Mouse (Mus musculus) liver, embryonic 14.5 days (tissue): ENCODE data around the gene Rbm14. TPM values are rescaled to one million over a fixed set of nuclear protein-coding genes. Genes with fewer than 3 reads are reported as not detected.

Experiments
- ATAC-seq: fragments of 200-750 bp; cut with Nextera tagmentation; 2 replicates; pipeline ENCODE4 v1.8.0; 2017; ENCODE audit warnings: moderate number of reproducible peaks, mild to moderate bottlenecking, moderate library complexity; ENCODE audit not compliant: insufficient read depth
- DNase-seq, 3 experiments: peaks; one replicate each; pipeline ENCODE4 v3.0.0-alpha.2; 2012 to 2013; ENCODE audit warnings: low read depth in 3 of 3, low spot score in 3 of 3
- H3K27ac ChIP-seq: fragments of 300-500 bp; sonication (generic); 2 replicates; pipeline ENCODE4 v1.5.1; 2014; ENCODE audit warnings: moderate library complexity, mild to moderate bottlenecking, control low read depth, inconsistent platforms
- H3K27me3 ChIP-seq: fragments of 300-500 bp; sonication (generic); 2 replicates; pipeline ENCODE4 v1.6.1; 2014; ENCODE audit warnings: mild to moderate bottlenecking, low read length, moderate library complexity; ENCODE audit not compliant: control insufficient read depth, insufficient read depth
- H3K36me3 ChIP-seq: fragments of 300-500 bp; sonication (generic); replicated peaks from 2 replicates; pipeline ENCODE4 v1.6.1; 2014; ENCODE audit warnings: low read depth; ENCODE audit not compliant: control insufficient read depth, insufficient read depth
- H3K4me1 ChIP-seq, 2 experiments: fragments of 200-500 bp in 1 of 2; fragments of 300-500 bp in 1 of 2; sonication (generic) in 1 of 2; replicated peaks; 2 replicates each; pipeline ENCODE4 v1.6.1; 2012 to 2014; ENCODE audit warnings: antibody characterized with exemption in 1 of 2, inconsistent platforms in 1 of 2, low read length in 1 of 2; ENCODE audit not compliant: control insufficient read depth in 2 of 2, insufficient read depth in 2 of 2
- H3K4me2 ChIP-seq: fragments of 300-500 bp; sonication (generic); 2 replicates; pipeline ENCODE4 v1.6.1; 2014; ENCODE audit warnings: low read depth, mild to moderate bottlenecking, control low read depth, moderate library complexity
- H3K4me3 ChIP-seq, 2 experiments: fragments of 200-500 bp in 1 of 2; fragments of 300-500 bp in 1 of 2; sonication (generic) in 1 of 2; 2 replicates each; pipeline ENCODE4 v1.5.1; 2012 to 2014; ENCODE audit warnings: low read depth in 2 of 2, low read length in 2 of 2, mild to moderate bottlenecking in 2 of 2, control low read depth in 1 of 2, inconsistent platforms in 1 of 2, moderate library complexity in 1 of 2; ENCODE audit not compliant: insufficient read depth in 1 of 2
- H3K9ac ChIP-seq: fragments of 300-500 bp; sonication (generic); replicated peaks from 2 replicates; pipeline ENCODE4 v1.6.1; 2014; ENCODE audit warnings: mild to moderate bottlenecking, control low read depth, moderate library complexity
- H3K9me3 ChIP-seq: fragments of 300-500 bp; sonication (generic); 2 replicates; pipeline ENCODE4 v1.6.1; 2016; ENCODE audit warnings: low read length, mixed read lengths; ENCODE audit not compliant: control insufficient read depth
- CTCF ChIP-seq: IDR thresholded peaks from 2 replicates; pipeline ENCODE4 v1.5.1; 2016; ENCODE audit warnings: antibody characterized with exemption, low read depth, control low read depth
- EP300 ChIP-seq: IDR thresholded peaks from 2 replicates; pipeline ENCODE4 v1.6.1; 2016; ENCODE audit warnings: antibody characterized with exemption, low read depth
- WGBS: fragments of 180-500 bp; shearing (Covaris S2); extraction: QIAGEN DNeasy Blood & Tissue Kit; methylation state at CpG from one replicate; pipeline ENCODE4 v1.1.7; 2014; ENCODE audit not compliant: insufficient replicate concordance; 5-methylcytosine and 5-hydroxymethylcytosine counted together
- polyA plus RNA-seq, 2 experiments: library from polyadenylated mRNA; depleted of rRNA in 1 of 2; stranded (reverse) in 1 of 2; unstranded in 1 of 2; fragments of >200 nt; fragmentation: Nextera tagmentation in 1 of 2; extraction: Ambion mirVana in 1 of 2; gene quantifications; 2 replicates each; pipeline versions ENCODE4 v1.2.1 to v1.2.3; 2012 to 2014

Gene Rbm14
- polyA plus RNA-seq, 2 experiments, result 23.9 to 30.3 TPM

DNA sequence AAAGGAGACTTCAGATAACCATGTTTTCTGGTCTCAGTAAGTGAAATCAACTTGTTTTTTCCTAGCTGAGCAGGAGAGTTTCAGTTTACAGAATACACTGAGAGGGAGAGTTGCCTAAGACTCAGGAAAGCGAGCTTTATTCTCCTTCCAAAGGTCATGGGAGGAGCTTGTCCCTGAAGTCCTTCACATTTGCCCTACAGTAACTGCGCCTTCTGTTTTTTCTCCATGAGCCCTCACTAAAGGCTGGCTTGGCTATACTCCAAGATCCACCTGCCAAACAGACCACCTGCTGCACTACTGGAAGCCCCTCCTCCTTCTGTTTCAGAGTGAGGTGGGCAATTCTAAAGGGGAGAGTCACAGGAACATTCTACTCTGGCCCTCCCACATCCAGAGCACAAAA is 24.7 kb upstream of the Rbm14 start:
- no peak overlapping the region for H3K27ac ChIP-seq
- no peaks in the 10 kb centered on the region for H3K9me3 ChIP-seq
- H3K4me2 ChIP-seq, result no peak overlapping the region
- no peaks in the 10 kb centered on the region for H3K36me3 ChIP-seq
- H3K4me3 ChIP-seq, result no peak overlapping the region
- H3K9ac ChIP-seq, result no peak overlapping the region
- ATAC-seq (no peak), DNase-seq (no peak)
- TF ChIP-seq CTCF, result no peak
- TF ChIP-seq EP300, result no peak
- H3K4me1 ChIP-seq, result peaks cover 13 to 15% of the 10 kb centered on the region in 2 experiments
- WGBS, result 85% methylated on average over 2 of the region's 2 CpGs
- H3K27me3 ChIP-seq, result peaks cover 14% of the 10 kb centered on the region

DNA sequence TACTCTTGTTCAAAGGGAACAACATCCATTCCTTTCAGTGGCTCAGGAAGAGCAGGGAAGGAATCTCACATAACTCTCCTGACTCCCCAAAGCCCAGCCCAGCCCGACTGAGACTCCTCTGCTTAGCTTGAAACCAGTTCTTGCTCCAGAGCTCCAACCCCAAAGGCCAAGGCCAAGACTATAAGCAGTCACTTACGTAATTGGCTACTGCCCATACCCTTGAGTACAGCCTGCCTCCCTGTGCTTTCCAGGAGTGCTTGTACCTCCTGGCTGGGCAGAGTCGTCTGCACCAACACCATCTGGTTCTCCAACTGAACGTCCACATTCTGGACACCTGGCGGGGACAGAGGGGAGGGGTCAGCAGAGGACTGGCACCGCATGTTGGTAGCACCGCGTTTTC is 22.5 kb upstream of the Rbm14 start:
- H3K4me2 ChIP-seq, result no peak overlapping the region
- TF ChIP-seq EP300, result no peak
- TF ChIP-seq CTCF, result no peak
- H3K9me3 ChIP-seq, result no peaks in the 10 kb centered on the region
- 77% methylated on average over 8 of the region's 8 CpGs for WGBS
- H3K27me3 ChIP-seq, result no peaks in the 10 kb centered on the region
- ATAC-seq, result no peak
- H3K27ac ChIP-seq, result no peak overlapping the region
- no peak overlapping the region for H3K4me3 ChIP-seq
- H3K4me1 ChIP-seq, result peaks cover 8 to 9% of the 10 kb centered on the region in 2 experiments; a peak in 2 of 4 replicates
- no peak for DNase-seq
- H3K9ac ChIP-seq, result no peak overlapping the region
- no peaks in the 10 kb centered on the region for H3K36me3 ChIP-seq

DNA sequence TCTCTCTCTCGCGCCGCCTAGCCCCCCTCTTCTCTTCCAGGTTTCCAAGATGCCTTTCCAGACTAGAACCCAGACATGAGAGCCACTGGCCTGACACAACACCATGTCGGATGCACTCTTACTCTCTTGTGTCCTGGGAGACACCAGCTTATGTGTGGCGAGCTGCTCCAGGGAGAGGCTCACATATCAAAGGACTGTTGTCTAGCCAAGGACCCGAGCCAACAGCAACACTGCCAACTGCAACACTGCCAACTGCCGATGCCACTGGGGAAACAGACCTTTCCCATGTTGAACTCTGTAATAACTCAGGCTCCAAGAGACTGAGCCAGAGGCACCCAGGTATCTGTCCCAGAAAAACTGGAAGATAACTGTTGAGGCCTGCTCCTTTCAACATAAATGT is 17.7 kb upstream of the Rbm14 start:
- no peak overlapping the region for H3K4me2 ChIP-seq
- H3K36me3 ChIP-seq, result peaks cover 5% of the 10 kb centered on the region; the same call in 1 of the 2 replicates
- no peak overlapping the region for H3K27ac ChIP-seq
- 82% methylated on average over 7 of the region's 7 CpGs for WGBS
- ATAC-seq (no peak), DNase-seq (no peak)
- H3K9me3 ChIP-seq, result no peaks in the 10 kb centered on the region
- no peak for TF ChIP-seq CTCF
- TF ChIP-seq EP300, result no peak
- H3K27me3 ChIP-seq, result no peaks in the 10 kb centered on the region
- H3K9ac ChIP-seq, result no peak overlapping the region
- H3K4me3 ChIP-seq, result no peak overlapping the region
- peaks cover 0 to 4% of the 10 kb centered on the region in 2 experiments; a peak in 1 of 4 replicates for H3K4me1 ChIP-seq

DNA sequence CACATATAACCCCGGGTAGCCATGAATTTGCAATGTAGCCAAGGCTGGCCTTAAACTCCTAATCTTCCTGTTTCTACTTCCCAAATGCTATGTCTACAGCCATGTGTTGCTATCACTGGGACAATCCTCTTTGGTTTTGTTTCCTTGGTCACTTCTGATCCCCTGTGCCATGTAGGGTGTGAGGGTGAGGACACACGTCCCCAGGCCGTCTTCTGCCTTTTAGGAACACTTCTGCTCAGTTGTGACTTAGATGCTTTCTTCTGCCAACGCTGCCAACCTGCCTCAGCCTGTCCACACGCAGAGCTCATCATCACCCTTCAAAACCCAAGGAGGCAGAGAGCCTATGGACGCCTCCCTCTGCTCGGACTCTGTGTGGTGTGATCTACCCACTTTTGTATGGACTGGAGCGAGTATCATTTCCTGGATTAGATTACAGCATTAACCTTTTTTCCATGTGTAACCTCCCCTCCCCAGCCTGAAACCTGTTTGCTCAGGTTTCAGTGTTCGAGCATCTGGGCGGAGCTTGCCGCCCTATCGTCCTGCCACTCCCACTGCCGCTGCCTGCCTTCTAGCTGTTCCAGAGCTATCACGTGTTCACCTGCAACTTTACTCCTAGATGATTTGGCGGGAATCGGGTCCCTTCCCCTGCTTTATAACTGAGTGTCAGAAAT is 17.1 kb upstream of the Rbm14 start:
- Histone ChIP-seq H3K4me2 (no peak overlapping the region), H3K9ac (no peak overlapping the region), H3K4me3 (no peak overlapping the region), H3K27me3 (no peaks in the 10 kb centered on the region), H3K36me3 (peaks cover 5% of the 10 kb centered on the region; the same call in 1 of the 2 replicates), H3K27ac (no peak overlapping the region), H3K9me3 (no peaks in the 10 kb centered on the region), H3K4me1 (peaks cover 0 to 4% of the 10 kb centered on the region in 2 experiments; a peak in 1 of 4 replicates)
- no peak for TF ChIP-seq CTCF
- no peak for TF ChIP-seq EP300
- ATAC-seq (no peak), DNase-seq (no peak)
- 70% methylated on average over 16 of the region's 16 CpGs for WGBS

DNA sequence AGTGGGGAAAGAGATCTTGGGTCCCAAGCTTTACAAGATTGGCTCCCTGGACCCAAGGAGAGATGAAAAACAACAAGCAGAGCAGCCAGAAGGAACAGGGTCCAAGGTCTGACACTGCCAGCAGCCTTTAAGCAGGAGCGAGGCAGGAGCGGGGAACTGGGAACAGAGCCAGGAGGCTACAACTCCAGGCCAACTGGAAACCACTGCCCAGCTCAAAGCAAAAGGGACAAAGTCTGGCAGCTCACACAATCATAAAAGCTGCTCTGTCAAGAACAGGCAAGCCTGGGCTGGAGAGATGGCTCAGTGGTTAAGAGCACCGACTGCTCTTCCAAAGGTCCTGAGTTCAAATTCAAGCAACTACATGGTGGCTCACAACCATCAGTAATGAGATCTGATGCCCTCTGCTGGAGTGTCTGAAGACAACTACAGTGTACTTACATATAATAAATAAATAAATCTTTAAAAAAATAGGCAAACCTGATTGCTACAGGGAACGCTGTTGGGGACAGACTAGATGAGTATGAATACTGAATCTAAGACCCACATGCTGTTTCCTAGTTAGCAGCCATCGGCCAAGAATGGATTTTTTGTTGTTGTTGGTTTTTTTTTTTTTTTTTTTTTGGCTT is 9.4 kb upstream of the Rbm14 start:
- H3K36me3 ChIP-seq, result peaks cover 5% of the 10 kb centered on the region; the same call in 1 of the 2 replicates
- TF ChIP-seq CTCF (peak; percentile 40), EP300 (no peak)
- no peaks in the 10 kb centered on the region for H3K27me3 ChIP-seq
- H3K27ac ChIP-seq, result no peak overlapping the region
- no peaks in the 10 kb centered on the region for H3K9me3 ChIP-seq
- no peak overlapping the region for H3K4me3 ChIP-seq
- no peaks in the 10 kb centered on the region for H3K4me1 ChIP-seq
- H3K4me2 ChIP-seq, result no peak overlapping the region
- peak; percentile 43; the same call in 1 of the 2 replicates for ATAC-seq
- 67% methylated on average over 5 of the region's 5 CpGs for WGBS
- no peak for DNase-seq
- no peak overlapping the region for H3K9ac ChIP-seq
